Mouse (Mus musculus) hindbrain, postnatal 0 days (tissue): ENCODE measurements at regions not wholly inside any gene's neighbourhood (a gene's known extent, or its start where the extent isn't known, plus 50 kb on each side); places are given as distances from the start of the nearest gene placed in this dataset.

Source experiments
- ATAC-seq: fragments of 200-750 bp; cut with Nextera tagmentation; 2 replicates; pipeline ENCODE4 v1.8.0; 2017; ENCODE audit warnings: mild to moderate bottlenecking, moderate TSS enrichment, moderate library complexity
- DNase-seq: peaks from one replicate; pipeline ENCODE4 v3.0.0-alpha.2; 2015; ENCODE audit warnings: low spot score
- H3K27ac ChIP-seq: fragments of 300-500 bp; sonication (generic); 2 replicates; pipeline ENCODE4 v1.5.1; 2014; ENCODE audit warnings: mild to moderate bottlenecking
- H3K27me3 ChIP-seq: fragments of 300-500 bp; sonication (generic); 2 replicates; pipeline ENCODE4 v1.6.1; 2014; ENCODE audit warnings: low read length, mixed read lengths; ENCODE audit not compliant: insufficient read depth
- H3K36me3 ChIP-seq: fragments of 300-500 bp; sonication (generic); 2 replicates; pipeline ENCODE4 v1.6.1; 2014; ENCODE audit warnings: low read length, mixed read lengths; ENCODE audit not compliant: insufficient read depth
- H3K4me1 ChIP-seq: fragments of 300-500 bp; sonication (generic); 2 replicates; pipeline ENCODE4 v1.6.1; 2014; ENCODE audit warnings: antibody characterized with exemption, low read length, mixed read lengths; ENCODE audit not compliant: insufficient read depth
- H3K4me2 ChIP-seq: fragments of 300-500 bp; sonication (generic); 2 replicates; pipeline ENCODE4 v1.6.1; 2014; ENCODE audit warnings: low read depth, mild to moderate bottlenecking, low read length, moderate library complexity, mixed read lengths
- H3K4me3 ChIP-seq: fragments of 300-500 bp; sonication (generic); 2 replicates; pipeline ENCODE4 v1.5.1; 2014; ENCODE audit warnings: low read length
- H3K9ac ChIP-seq: fragments of 300-500 bp; sonication (generic); replicated peaks from 2 replicates; pipeline ENCODE4 v1.6.1; 2014; ENCODE audit warnings: mild to moderate bottlenecking, low read length, moderate library complexity, mixed read lengths
- H3K9me3 ChIP-seq: fragments of 300-500 bp; sonication (generic); 2 replicates; pipeline ENCODE4 v1.6.1; 2016; ENCODE audit warnings: low read length, mixed read lengths
- CTCF ChIP-seq: IDR thresholded peaks from 2 replicates; pipeline ENCODE4 v1.5.1; 2016; ENCODE audit warnings: antibody characterized with exemption, control low read depth, low read depth
- WGBS: fragments of 180-500 bp; shearing (Covaris S2); extraction: QIAGEN DNeasy Blood & Tissue Kit; methylation state at CpG from one replicate; pipeline ENCODE4 v1.1.7; 2014; 5-methylcytosine and 5-hydroxymethylcytosine counted together

DNA sequence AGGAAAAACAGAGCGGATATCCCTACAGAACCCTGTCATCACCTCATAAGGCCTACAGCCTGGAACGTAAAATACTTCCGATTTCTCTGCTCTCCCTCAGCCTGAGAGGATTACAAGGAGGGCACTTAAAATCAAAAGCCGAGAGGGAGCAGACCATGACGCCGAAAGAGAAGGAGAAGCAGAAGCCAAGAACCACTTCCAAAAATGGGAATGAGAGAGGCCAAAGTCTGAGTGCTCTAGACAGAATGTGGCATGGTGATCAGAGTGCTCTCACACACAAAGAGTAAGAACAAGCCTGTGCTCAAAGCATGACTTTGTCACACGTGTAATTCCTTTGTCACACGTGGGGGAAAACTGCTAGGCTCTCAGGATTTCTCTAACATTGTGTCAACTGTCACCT is 125.9 kb downstream of the Hlx start:
- no peak overlapping the region for H3K27ac ChIP-seq
- no peaks in the 10 kb centered on the region for H3K4me1 ChIP-seq
- DNase-seq (no peak), ATAC-seq (no peak)
- H3K9ac ChIP-seq = no peak overlapping the region
- H3K4me2 ChIP-seq = no peak overlapping the region
- TF ChIP-seq CTCF = no peak
- WGBS = 90% methylated on average over 8 of the region's 8 CpGs
- H3K36me3 ChIP-seq = no peaks in the 10 kb centered on the region
- no peaks in the 10 kb centered on the region for H3K27me3 ChIP-seq
- no peaks in the 10 kb centered on the region for H3K9me3 ChIP-seq
- H3K4me3 ChIP-seq = no peak overlapping the region

DNA sequence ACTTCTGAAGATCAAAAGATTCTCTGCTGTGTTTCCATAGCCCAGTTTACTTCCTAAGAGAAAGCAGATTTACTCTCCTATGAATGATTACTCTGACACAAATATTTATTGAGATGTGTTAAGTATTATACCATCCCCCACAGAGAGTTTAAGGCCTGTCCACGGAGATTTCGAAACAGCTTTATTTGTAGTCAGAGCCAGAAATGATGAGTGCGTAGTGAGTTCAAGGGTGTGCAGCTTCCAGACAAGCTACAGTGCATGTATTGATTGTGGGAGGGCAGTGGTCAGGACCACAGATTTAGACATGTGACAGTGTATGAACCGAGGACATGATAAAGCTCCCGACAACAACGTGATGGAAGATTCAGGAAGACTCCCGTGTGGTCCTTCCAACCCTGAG is 126.8 kb downstream of the Hlx start:
- no peaks in the 10 kb centered on the region for H3K36me3 ChIP-seq
- no peaks in the 10 kb centered on the region for H3K4me1 ChIP-seq
- no peak overlapping the region for H3K27ac ChIP-seq
- no peak overlapping the region for H3K9ac ChIP-seq
- no peaks in the 10 kb centered on the region for H3K9me3 ChIP-seq
- no peak for ATAC-seq
- TF ChIP-seq CTCF = no peak
- no peak overlapping the region for H3K4me2 ChIP-seq
- DNase-seq = no peak
- no peaks in the 10 kb centered on the region for H3K27me3 ChIP-seq
- WGBS = 88% methylated on average over 7 of the region's 7 CpGs
- no peak overlapping the region for H3K4me3 ChIP-seq

DNA sequence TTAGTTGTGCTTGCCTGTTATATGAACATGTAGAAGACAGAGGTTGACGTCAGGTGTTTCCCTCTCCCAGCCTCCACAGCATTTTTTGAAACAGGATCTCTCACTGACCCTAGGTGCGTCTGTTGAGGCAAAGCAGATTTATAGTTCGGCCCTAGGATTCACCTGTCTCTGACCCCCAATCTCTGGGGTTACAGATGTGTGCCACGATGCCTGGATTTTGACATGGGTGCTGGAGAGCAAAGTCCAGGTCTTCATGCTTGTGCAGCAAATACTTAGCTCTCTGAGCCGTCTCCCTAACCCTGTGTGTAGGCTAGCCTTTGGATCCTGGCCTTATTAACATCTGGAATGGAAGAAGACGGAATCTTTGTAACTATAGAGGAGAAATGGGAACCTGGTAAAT is 129.3 kb downstream of the Hlx start:
- no peaks in the 10 kb centered on the region for H3K9me3 ChIP-seq
- no peak overlapping the region for H3K4me3 ChIP-seq
- no peaks in the 10 kb centered on the region for H3K27me3 ChIP-seq
- WGBS = 91% methylated on average over 6 of the region's 6 CpGs
- ATAC-seq = no peak
- no peak overlapping the region for H3K27ac ChIP-seq
- no peak overlapping the region for H3K4me2 ChIP-seq
- no peaks in the 10 kb centered on the region for H3K4me1 ChIP-seq
- TF ChIP-seq CTCF = no peak
- H3K9ac ChIP-seq = no peak overlapping the region
- H3K36me3 ChIP-seq = no peaks in the 10 kb centered on the region
- DNase-seq = no peak

DNA sequence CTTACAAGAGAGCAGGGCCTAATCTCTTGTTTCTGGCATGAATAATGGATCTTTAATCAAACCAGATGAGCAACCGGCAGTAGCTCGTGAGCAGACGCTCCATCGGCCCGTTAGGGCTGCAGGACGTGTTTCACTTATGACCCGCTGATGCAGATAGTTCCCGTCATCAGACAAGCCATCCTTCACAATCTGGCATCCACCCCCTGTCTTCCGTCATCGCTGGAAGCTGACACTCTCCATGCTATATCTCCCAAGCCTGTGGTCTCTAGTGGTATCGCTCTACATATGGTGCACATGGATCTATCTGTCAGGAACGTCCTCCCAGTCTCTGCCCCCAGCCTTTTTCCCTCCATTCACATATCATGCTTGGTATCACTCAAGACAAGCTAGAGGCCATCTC is 137.0 kb downstream of the Hlx start:
- ATAC-seq = no peak
- no peak for DNase-seq
- Histone ChIP-seq H3K9ac (no peak overlapping the region), H3K4me3 (no peak overlapping the region), H3K27me3 (no peaks in the 10 kb centered on the region), H3K4me1 (no peaks in the 10 kb centered on the region), H3K36me3 (no peaks in the 10 kb centered on the region), H3K27ac (no peak overlapping the region), H3K4me2 (no peak overlapping the region), H3K9me3 (no peaks in the 10 kb centered on the region)
- 69% methylated on average over 12 of the region's 12 CpGs for WGBS
- TF ChIP-seq CTCF = no peak

DNA sequence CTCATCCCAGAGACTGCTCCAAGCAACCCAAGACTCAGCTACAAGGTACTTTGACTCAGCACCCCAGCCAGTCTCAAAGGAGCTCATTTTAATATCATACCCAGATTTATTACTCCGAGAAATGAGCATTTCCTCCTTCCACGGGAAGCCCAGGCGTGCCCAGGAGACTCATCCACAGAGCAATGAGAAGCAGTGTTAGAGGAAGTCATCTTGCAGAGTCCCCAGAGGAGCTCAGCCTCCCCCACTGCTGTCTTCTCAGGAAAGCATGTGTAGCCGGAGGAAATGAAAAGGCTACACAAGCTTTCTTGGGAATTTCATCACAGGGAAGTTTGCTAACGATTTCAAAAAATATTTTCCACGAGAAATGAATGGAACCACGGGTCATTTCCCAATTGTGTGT is 141.8 kb downstream of the Hlx start:
- H3K27me3 ChIP-seq = no peaks in the 10 kb centered on the region
- DNase-seq = no peak
- H3K4me1 ChIP-seq = no peaks in the 10 kb centered on the region
- H3K27ac ChIP-seq = no peak overlapping the region
- no peak overlapping the region for H3K4me3 ChIP-seq
- H3K36me3 ChIP-seq = no peaks in the 10 kb centered on the region
- H3K9me3 ChIP-seq = no peaks in the 10 kb centered on the region
- H3K9ac ChIP-seq = no peak overlapping the region
- 70% methylated on average over 7 of the region's 7 CpGs for WGBS
- H3K4me2 ChIP-seq = no peak overlapping the region
- no peak for TF ChIP-seq CTCF
- no peak for ATAC-seq

DNA sequence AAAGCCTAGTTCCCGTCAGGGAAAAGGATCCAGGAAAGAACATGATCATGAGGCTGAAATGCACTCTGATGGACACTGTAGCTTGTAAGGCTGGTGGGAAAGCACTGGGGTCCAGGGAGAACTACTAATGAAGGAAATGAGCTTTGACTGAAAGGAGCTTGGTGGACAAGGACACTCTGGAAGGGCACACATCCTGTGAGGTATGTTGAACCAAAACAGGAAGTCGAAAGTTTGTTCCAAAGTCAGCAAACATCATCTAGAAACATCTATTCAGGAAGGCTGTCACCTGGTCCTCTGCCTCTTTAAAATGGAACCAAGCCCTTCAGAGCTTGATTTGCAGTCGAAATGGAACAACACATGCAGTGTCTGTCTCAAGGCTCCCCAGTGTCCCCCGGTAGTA is 143.1 kb downstream of the Hlx start:
- H3K4me2 ChIP-seq = no peak overlapping the region
- no peaks in the 10 kb centered on the region for H3K27me3 ChIP-seq
- H3K9ac ChIP-seq = no peak overlapping the region
- no peaks in the 10 kb centered on the region for H3K36me3 ChIP-seq
- DNase-seq (no peak), ATAC-seq (no peak)
- no peaks in the 10 kb centered on the region for H3K9me3 ChIP-seq
- H3K4me3 ChIP-seq = no peak overlapping the region
- WGBS = 72% methylated on average over 4 of the region's 4 CpGs
- no peak for TF ChIP-seq CTCF
- no peaks in the 10 kb centered on the region for H3K4me1 ChIP-seq
- no peak overlapping the region for H3K27ac ChIP-seq

DNA sequence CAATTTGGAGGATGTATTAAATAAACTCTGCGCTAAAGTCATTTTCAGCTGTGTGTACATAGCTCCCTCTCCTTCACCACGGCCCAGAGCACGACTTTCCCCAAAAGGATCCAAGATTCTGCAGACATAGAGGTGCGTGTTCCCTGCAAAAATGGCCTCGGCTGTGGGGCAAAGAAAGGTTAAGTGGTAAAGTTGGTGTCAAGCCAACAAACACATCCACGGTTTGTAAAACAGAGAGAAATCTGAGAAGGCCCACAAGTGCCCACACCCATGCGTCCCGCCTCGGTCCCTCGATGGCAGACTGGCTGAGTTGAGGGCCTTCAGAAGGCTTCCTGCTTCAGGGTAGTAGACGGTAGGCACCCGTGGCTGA is 147.9 kb downstream of the Hlx start:
- 78% methylated on average over 12 of the region's 12 CpGs for WGBS
- Histone ChIP-seq H3K27me3 (no peaks in the 10 kb centered on the region), H3K4me1 (no peaks in the 10 kb centered on the region), H3K27ac (no peak overlapping the region), H3K9me3 (no peaks in the 10 kb centered on the region), H3K9ac (no peak overlapping the region), H3K4me3 (no peak overlapping the region), H3K36me3 (no peaks in the 10 kb centered on the region), H3K4me2 (no peak overlapping the region)
- TF ChIP-seq CTCF = no peak
- no peak for ATAC-seq
- DNase-seq = no peak
